Mouse (Mus musculus): ENCODE results near the gene Fscb. TPM values are rescaled to one million over a fixed set of nuclear protein-coding genes. Genes with fewer than 3 reads are reported as not detected.

Gene Fscb
- polyA plus RNA-seq (2014; fragmentation: Illumina TruSeq; extraction: RNeasy Lipid Tissue Mini Kit (QIAGEN cat#74804); ENCODE audit: low read depth, low replicate concordance) = not detected

GRCm38 (mm10) chr12:64474590-64474989 is at the start of gene Fscb:
TSS of gene Fscb (minus strand) at chr12:64474690.

Measured in heart, adult 10 weeks (tissue).